Mouse (Mus musculus) G1E (cell line): ENCODE measurements around the gene Phf2. TPM values are rescaled to one million over a fixed set of nuclear protein-coding genes. Genes with fewer than 3 reads are reported as not detected.

ENCODE experiments used
- ATAC-seq: 2 replicates; pipeline ENCODE4 v1.8.0; 2016; ENCODE audit warnings: mild to moderate bottlenecking; ENCODE audit not compliant: insufficient number of reproducible peaks, poor library complexity, low FRiP score, severe bottlenecking; ENCODE audit errors: extremely low read depth
- DNase-seq: peaks from one replicate; pipeline ENCODE4 v3.0.0; 2012; ENCODE audit warnings: low spot score
- H3K27me3 ChIP-seq: 2 replicates; pipeline ENCODE4 v1.6.1; 2012; ENCODE audit warnings: mild to moderate bottlenecking, low read length, inconsistent platforms; ENCODE audit not compliant: insufficient read depth
- H3K36me3 ChIP-seq: replicated peaks from 2 replicates; pipeline ENCODE3; 2012; ENCODE audit warnings: mild to moderate bottlenecking, inconsistent platforms
- H3K4me1 ChIP-seq: 2 replicates; pipeline ENCODE4 v1.6.1; 2012; ENCODE audit warnings: low read depth, low read length, inconsistent platforms, mixed read lengths; ENCODE audit not compliant: insufficient read depth
- H3K4me3 ChIP-seq: 2 replicates; pipeline ENCODE4 v1.5.1; 2012; ENCODE audit warnings: low read depth, mild to moderate bottlenecking, inconsistent platforms, low read length, moderate library complexity, mixed read lengths
- H3K9me3 ChIP-seq: replicated peaks from 2 replicates; pipeline ENCODE4 v1.6.1; 2012; ENCODE audit warnings: inconsistent platforms
- CTCF ChIP-seq: IDR thresholded peaks from 2 replicates; pipeline ENCODE4 v1.5.1; 2012; ENCODE audit warnings: low read depth, low read length, inconsistent platforms, mixed read lengths
- GATA1 ChIP-seq: IDR thresholded peaks from 2 replicates; pipeline ENCODE4 v1.6.1; 2012; ENCODE audit warnings: borderline replicate concordance, low read length, inconsistent platforms, mixed read lengths
- GATA2 ChIP-seq: IDR thresholded peaks from 2 replicates; pipeline ENCODE4 v1.6.1; 2012; ENCODE audit warnings: low read depth, low read length, inconsistent platforms, borderline replicate concordance
- POLR2AphosphoS5 ChIP-seq: IDR thresholded peaks from 2 replicates; pipeline ENCODE4 v1.6.1; 2012; ENCODE audit warnings: low read depth, low read length, inconsistent platforms; ENCODE audit not compliant: insufficient replicate concordance
- TAL1 ChIP-seq: conservative IDR thresholded peaks from 2 replicates; pipeline ENCODE4 v1.6.1; 2012; ENCODE audit warnings: low read depth, low read length, inconsistent platforms, mixed read lengths
- polyA plus RNA-seq: library from polyadenylated mRNA; stranded (reverse); fragments of >175 nt; gene quantifications from 2 replicates; pipeline ENCODE4 v1.2.3, GENCODE M21; 2012
- total RNA-seq, 2 experiments: library from RNA; stranded (forward) in 1 of 2; stranded (reverse) in 1 of 2; fragments of 200-1000 nt in 1 of 2; fragments of >200 nt in 1 of 2; fragmentation: Nextera tagmentation in 1 of 2; gene quantifications; 2 replicates each; pipeline ENCODE4 v1.2.3; 2014 to 2017

Gene Phf2
- total and polyA plus RNA-seq, 3 experiments, result 9.6 to 53.7 (median 45.3) TPM

DNA sequence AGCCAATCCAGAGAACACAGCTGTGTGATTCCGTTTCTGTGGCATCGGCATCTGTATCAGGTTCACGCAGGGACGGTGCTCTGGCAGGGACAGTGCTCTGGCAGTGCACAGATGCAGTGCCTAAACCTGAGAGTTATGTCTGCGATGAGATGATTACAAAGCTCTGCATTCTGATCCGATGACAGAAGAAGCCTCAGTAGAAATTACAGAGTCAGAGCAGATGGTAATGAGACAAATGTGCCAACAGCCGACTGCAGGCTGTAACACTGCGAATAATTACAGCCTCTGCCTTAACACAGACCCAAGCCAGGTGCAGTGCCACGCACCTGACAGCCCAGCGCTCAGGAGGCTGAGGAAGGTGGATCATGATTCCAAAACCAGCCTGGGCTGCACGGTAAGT is 102.8 kb downstream of the Phf2 start:
- no peak for TF ChIP-seq CTCF
- TF ChIP-seq POLR2AphosphoS5, result no peak
- TF ChIP-seq TAL1, result no peak
- TF ChIP-seq GATA2, result no peak
- TF ChIP-seq GATA1, result no peak
- Histone ChIP-seq H3K27me3 (peaks cover 6% of the 10 kb centered on the region), H3K4me1 (no peaks in the 10 kb centered on the region), H3K36me3 (no peaks in the 10 kb centered on the region), H3K9me3 (no peaks in the 10 kb centered on the region), H3K4me3 (no peak overlapping the region)
- ATAC-seq (no peak), DNase-seq (no peak)

DNA sequence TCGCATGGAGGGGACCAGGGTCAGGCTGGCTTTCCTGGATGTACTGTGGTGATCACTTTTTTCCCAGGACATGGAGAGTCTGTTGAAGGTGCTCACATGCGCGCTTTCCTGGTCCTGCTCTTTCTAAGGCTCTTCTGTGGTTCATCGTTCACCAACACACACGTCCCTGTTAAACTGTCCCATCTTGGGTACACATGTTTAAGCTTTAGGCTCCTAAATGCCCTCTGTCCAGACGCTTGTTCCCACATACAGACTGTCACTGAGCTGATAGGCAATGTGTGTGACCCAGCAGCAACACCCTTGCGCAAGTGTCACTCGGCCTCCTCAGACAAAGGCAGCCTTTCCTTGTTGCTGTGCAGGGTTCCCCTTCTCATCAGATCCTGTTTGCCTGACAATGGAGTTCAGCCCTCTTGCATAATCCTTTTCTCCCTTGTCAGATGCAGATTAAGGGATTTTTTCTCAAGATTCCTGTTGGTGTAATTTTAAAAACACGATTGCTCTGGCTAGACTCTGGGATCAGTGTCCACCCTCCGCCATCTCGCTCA is 107.1 kb downstream of the Phf2 start:
- no peak for ATAC-seq
- H3K27me3 ChIP-seq, result peaks cover 12% of the 10 kb centered on the region
- no peak overlapping the region for H3K4me3 ChIP-seq
- no peaks in the 10 kb centered on the region for H3K9me3 ChIP-seq
- no peak for TF ChIP-seq GATA1
- no peak for TF ChIP-seq POLR2AphosphoS5
- TF ChIP-seq CTCF, result no peak
- TF ChIP-seq TAL1, result no peak
- TF ChIP-seq GATA2, result no peak
- H3K36me3 ChIP-seq, result no peaks in the 10 kb centered on the region
- no peak for DNase-seq
- no peaks in the 10 kb centered on the region for H3K4me1 ChIP-seq

DNA sequence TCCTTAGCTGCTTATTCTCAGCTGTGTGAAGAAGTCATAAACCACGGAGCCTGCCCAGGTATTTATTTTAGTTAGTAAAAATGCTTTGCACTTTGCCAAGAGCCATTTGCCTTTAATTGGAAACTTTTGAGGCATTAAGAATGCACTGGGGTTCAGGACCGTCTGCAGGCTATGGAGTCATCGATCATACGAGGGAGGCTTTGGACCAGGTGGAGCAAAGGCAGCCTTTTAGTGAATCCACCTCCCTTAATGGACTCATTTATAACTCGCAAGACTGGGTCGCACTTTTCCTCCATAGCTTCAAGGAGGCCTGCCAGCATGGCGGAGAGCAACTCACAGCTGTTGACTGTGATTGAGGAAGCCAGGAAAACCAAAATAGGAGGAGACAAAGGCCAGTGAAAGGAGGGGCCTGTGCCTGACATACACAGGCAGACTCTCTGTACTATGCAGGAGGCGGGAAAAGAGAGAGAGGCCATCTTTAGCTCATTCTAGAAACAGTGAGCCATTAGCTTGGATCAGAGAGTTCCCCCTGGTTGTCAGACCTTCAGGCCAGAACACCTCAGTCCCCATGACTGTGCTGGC is 110.0 kb downstream of the Phf2 start:
- H3K27me3 ChIP-seq, result peaks cover 10% of the 10 kb centered on the region

DNA sequence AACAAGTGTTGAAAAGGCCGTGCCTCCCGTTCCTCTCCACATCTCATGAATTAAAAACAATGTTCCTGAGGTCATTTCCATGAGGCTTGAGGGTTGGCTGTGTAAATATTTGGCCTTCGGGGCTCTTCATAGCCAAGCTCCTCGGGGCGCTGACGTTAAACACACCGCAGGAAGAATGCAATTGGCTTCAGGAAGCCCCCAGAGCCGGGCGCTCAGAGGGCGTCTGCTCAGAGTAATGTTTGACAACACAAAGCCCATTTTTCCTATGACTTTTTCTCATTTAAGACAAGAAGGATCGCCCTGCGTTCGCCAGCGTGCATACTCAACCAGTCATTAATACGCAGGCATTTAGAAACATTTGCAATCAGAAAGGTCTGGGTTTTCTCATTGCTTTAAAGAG is 114.2 kb downstream of the Phf2 start:
- peaks cover 12% of the 10 kb centered on the region for H3K27me3 ChIP-seq
- H3K4me1 ChIP-seq, result no peaks in the 10 kb centered on the region
- H3K36me3 ChIP-seq, result no peaks in the 10 kb centered on the region
- DNase-seq (no peak), ATAC-seq (no peak)
- TF ChIP-seq GATA2, result no peak
- TF ChIP-seq GATA1, result no peak
- no peak for TF ChIP-seq TAL1
- no peak for TF ChIP-seq POLR2AphosphoS5
- TF ChIP-seq CTCF, result no peak
- no peaks in the 10 kb centered on the region for H3K9me3 ChIP-seq
- no peak overlapping the region for H3K4me3 ChIP-seq

More for the DNA sequence above, 110.0 kb downstream of the Phf2 start:
- Histone ChIP-seq H3K36me3 (no peaks in the 10 kb centered on the region), H3K4me1 (no peaks in the 10 kb centered on the region), H3K4me3 (no peak overlapping the region), H3K9me3 (no peaks in the 10 kb centered on the region)
- ATAC-seq (no peak), DNase-seq (no peak)
- TF ChIP-seq GATA1, result no peak
- TF ChIP-seq CTCF, result no peak
- TF ChIP-seq GATA2, result no peak
- no peak for TF ChIP-seq TAL1
- no peak for TF ChIP-seq POLR2AphosphoS5

Other genes with a start within 250 kb of the Phf2 start
- not detected in 2 replicates for gene Ptpdc1, start 245.5 kb downstream of the Phf2 start, total RNA-seq (2014; fragmentation: Nextera tagmentation)
- gene Ptpdc1, start 245.5 kb downstream of the Phf2 start, total RNA-seq (2017), result 0.06 and 0.11 TPM in 2 replicates
- not detected in 2 replicates for gene Ptpdc1, start 245.5 kb downstream of the Phf2 start, polyA plus RNA-seq
- gene Barx1, start 208.1 kb downstream of the Phf2 start, total RNA-seq (2014; fragmentation: Nextera tagmentation), result not detected in 2 replicates
- 0.06 TPM in 1 of 2 replicates, not detected in the other for gene Barx1, start 208.1 kb downstream of the Phf2 start, total RNA-seq (2017)
- gene Barx1, start 208.1 kb downstream of the Phf2 start, polyA plus RNA-seq, result not detected in 2 replicates
- 260 and 279 TPM in 2 replicates for gene Fam120a, start 96.9 kb upstream of the Phf2 start, total RNA-seq (2014; fragmentation: Nextera tagmentation)
- 102 and 113 TPM in 2 replicates for gene Fam120a, start 96.9 kb upstream of the Phf2 start, total RNA-seq (2017)
- 186 and 200 TPM in 2 replicates for gene Fam120a, start 96.9 kb upstream of the Phf2 start, polyA plus RNA-seq